Mouse (Mus musculus): ENCODE measurements around the gene Mov10. TPM values are rescaled to one million over a fixed set of nuclear protein-coding genes. Genes with fewer than 3 reads are reported as not detected.
"Not testable (repeated sequence)": the region's sequence is repeated elsewhere in the genome, so short reads cannot be mapped to it uniquely, and the experiment has no call there.

Gene Mov10
- total and polyA plus RNA-seq, 2 experiments from 2014 or later = 8.9 to 11.6 TPM

GRCm38 (mm10) chr3:104767141-104767540 is 51.2 kb downstream of the Mov10 start:
- no peaks in the 10 kb centered on the region for H3K4me1 ChIP-seq (ENCODE audit: insufficient read depth, low read length)
- H3K36me3 ChIP-seq (ENCODE audit: insufficient read depth, low read length) = no peaks in the 10 kb centered on the region
- no peaks in the 10 kb centered on the region for H3K9me3 ChIP-seq (ENCODE audit: low read length)
- 65% methylated on average over 2 of the region's 2 CpGs for WGBS
- no peak for DNase-seq (ENCODE audit: low spot score)
- H3K9ac ChIP-seq (replicated peaks; ENCODE audit: low read length) = no peak overlapping the region
- no peak for ATAC-seq
- no peak for TF ChIP-seq CTCF (IDR thresholded peaks at IDR 0.05; ENCODE audit: low read depth)
- no peak overlapping the region for H3K4me2 ChIP-seq (ENCODE audit: low read depth, low read length)
- no peak overlapping the region for H3K27ac ChIP-seq
- no peaks in the 10 kb centered on the region for H3K27me3 ChIP-seq (ENCODE audit: insufficient read depth, low read length)
- no peak overlapping the region for H3K4me3 ChIP-seq (ENCODE audit: low read length)

DNA sequence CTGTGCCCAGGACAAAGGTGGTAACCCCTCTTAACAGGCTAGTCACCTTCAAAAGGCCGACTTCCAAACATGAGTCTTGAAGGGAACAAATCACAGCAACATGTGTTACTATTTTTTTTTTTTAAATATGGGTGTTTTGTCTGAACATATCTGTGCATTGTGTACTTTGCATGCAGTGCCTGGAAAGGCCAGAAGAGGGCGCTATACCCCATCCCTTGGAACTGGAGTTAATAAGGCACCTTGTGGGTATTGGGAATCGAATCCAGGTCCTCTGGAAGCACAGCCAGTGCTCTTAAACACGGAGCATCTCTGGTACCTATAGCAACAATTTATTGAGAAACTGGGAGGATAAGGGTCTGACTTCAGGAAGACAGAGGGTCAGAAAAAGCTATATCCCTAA is 53.3 kb downstream of the Mov10 start:
- no peak overlapping the region for H3K4me2 ChIP-seq (ENCODE audit: low read depth, low read length)
- no peaks in the 10 kb centered on the region for H3K9me3 ChIP-seq (ENCODE audit: low read length)
- TF ChIP-seq CTCF (IDR thresholded peaks at IDR 0.05; ENCODE audit: low read depth) = peak; percentile 65
- H3K4me3 ChIP-seq (ENCODE audit: low read length) = no peak overlapping the region
- no peak for ATAC-seq
- no peak overlapping the region for H3K9ac ChIP-seq (replicated peaks; ENCODE audit: low read length)
- no peaks in the 10 kb centered on the region for H3K4me1 ChIP-seq (ENCODE audit: insufficient read depth, low read length)
- no peaks in the 10 kb centered on the region for H3K27me3 ChIP-seq (ENCODE audit: insufficient read depth, low read length)
- no peak for DNase-seq (ENCODE audit: low spot score)
- WGBS = 23% methylated on average over 4 of the region's 4 CpGs
- no peaks in the 10 kb centered on the region for H3K36me3 ChIP-seq (ENCODE audit: insufficient read depth, low read length)
- H3K27ac ChIP-seq = no peak overlapping the region

DNA sequence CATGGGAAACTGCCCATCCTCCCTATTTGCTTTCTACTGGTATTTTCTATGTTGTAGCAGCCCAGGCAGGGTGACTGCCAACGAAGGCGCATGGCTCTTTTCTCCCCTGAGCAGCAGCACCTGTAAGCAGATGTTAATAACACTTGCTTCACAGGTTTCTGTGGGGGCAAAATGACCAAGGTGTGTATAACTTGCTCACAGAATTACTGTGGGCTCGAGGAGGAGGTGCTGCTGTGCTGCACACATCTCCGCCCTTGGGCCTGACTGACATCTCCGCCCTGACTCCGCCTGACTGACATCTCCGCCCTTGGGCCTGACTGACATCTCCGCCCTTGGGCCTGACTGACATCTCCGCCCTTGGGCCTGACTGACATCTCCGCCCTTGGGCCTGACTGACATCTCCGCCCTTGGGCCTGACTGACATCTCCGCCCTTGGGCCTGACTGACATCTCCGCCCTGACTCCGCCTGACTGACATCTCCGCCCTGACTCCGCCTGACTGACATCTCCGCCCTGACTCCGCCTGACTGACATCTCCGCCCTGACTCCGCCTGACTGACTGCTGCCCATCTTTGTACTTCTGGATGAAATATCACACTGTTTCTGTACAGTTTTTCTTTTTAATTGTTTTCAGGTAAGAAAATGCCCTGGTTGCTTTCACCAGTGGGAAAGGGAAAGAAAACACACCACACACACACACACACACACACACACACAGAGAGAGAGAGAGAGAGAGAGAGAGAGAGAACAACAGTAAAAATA is 56.1 kb downstream of the Mov10 start:
- H3K4me2 ChIP-seq (ENCODE audit: low read depth, low read length); H3K27me3 ChIP-seq (ENCODE audit: insufficient read depth, low read length); H3K4me1 ChIP-seq (ENCODE audit: insufficient read depth, low read length); H3K36me3 ChIP-seq (ENCODE audit: insufficient read depth, low read length); H3K4me3 ChIP-seq (ENCODE audit: low read length); ATAC-seq; H3K9ac ChIP-seq (replicated peaks; ENCODE audit: low read length); DNase-seq (ENCODE audit: low spot score); H3K27ac ChIP-seq; H3K9me3 ChIP-seq (ENCODE audit: low read length): not testable (repeated sequence)
- 33% methylated on average over 18 of the region's 20 CpGs for WGBS

GRCm38 (mm10) chr3:104758869-104759268 is 59.5 kb downstream of the Mov10 start:
- Histone ChIP-seq H3K27ac (no peak overlapping the region), H3K27me3 (ENCODE audit: insufficient read depth, low read length) (no peaks in the 10 kb centered on the region), H3K9me3 (ENCODE audit: low read length) (no peaks in the 10 kb centered on the region), H3K4me1 (ENCODE audit: insufficient read depth, low read length) (no peaks in the 10 kb centered on the region), H3K4me2 (ENCODE audit: low read depth, low read length) (peak overlapping the region; percentile 61), H3K9ac (replicated peaks; ENCODE audit: low read length) (peak overlapping the region; percentile 50), H3K36me3 (ENCODE audit: insufficient read depth, low read length) (no peaks in the 10 kb centered on the region), H3K4me3 (ENCODE audit: low read length) (peak overlapping the region; percentile 37)
- 11% methylated on average over 5 of the region's 5 CpGs for WGBS
- ATAC-seq = peak; percentile 33; the same call in 1 of the 2 replicates
- TF ChIP-seq CTCF (IDR thresholded peaks at IDR 0.05; ENCODE audit: low read depth) = no peak
- DNase-seq (ENCODE audit: low spot score) = no peak

DNA sequence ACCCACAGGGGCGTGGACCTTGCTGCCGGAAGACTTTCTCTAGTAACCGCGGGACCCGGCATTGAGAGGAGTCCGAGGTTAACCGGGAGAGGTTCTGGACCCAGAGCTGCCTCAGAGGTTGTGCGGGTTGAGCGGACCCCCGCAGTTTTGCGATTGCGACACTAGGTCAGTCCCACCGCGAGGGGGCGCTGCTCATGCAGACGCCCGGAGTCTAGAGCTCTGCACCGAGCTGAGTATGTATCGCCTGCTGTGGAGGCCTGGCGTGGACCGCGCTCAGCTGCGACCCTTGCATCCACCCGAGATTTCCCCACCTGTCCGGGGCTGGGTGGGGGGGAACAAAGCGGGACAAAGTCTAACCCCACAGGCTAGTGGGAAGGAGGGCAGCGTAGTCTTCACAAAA is 60.0 kb downstream of the Mov10 start:
- peak; percentile 92 for ATAC-seq
- DNase-seq (ENCODE audit: low spot score) = peak; percentile 91
- no peaks in the 10 kb centered on the region for H3K9me3 ChIP-seq (ENCODE audit: low read length)
- no peaks in the 10 kb centered on the region for H3K36me3 ChIP-seq (ENCODE audit: insufficient read depth, low read length)
- H3K4me3 ChIP-seq (ENCODE audit: low read length) = peak overlapping the region; percentile 37
- peak overlapping the region; percentile 61 for H3K4me2 ChIP-seq (ENCODE audit: low read depth, low read length)
- H3K4me1 ChIP-seq (ENCODE audit: insufficient read depth, low read length) = no peaks in the 10 kb centered on the region
- peak overlapping the region; percentile 50 for H3K9ac ChIP-seq (replicated peaks; ENCODE audit: low read length)
- WGBS = 2% methylated on average over 27 of the region's 27 CpGs
- peak; percentile 89 for TF ChIP-seq CTCF (IDR thresholded peaks at IDR 0.05; ENCODE audit: low read depth)
- no peak overlapping the region for H3K27ac ChIP-seq
- no peaks in the 10 kb centered on the region for H3K27me3 ChIP-seq (ENCODE audit: insufficient read depth, low read length)

DNA sequence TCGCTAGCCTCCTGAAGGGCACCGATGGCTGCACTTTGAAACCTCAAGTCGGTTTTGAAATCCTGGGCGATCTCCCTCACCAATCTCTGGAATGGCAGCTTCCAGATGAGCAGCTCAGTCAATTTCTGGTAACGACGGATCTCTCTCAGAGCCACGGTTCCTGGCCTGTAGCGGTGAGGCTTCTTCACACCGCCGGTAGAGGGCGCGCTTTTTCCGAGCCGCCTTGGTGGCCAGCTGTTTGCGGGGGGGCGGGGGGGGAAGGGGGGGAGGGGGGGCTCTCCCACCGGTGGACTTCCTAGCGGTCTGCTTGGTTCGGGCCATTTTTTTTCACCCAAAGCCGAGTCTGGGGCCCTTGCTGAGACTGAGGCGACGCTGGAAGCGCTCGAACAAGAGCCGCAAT is 65.5 kb downstream of the Mov10 start:
- ATAC-seq; H3K9ac ChIP-seq (replicated peaks; ENCODE audit: low read length); H3K27ac ChIP-seq; H3K36me3 ChIP-seq (ENCODE audit: insufficient read depth, low read length); H3K27me3 ChIP-seq (ENCODE audit: insufficient read depth, low read length); H3K4me2 ChIP-seq (ENCODE audit: low read depth, low read length); H3K4me3 ChIP-seq (ENCODE audit: low read length); H3K9me3 ChIP-seq (ENCODE audit: low read length); H3K4me1 ChIP-seq (ENCODE audit: insufficient read depth, low read length): not testable (repeated sequence)
- WGBS = 15% methylated on average over 22 of the region's 25 CpGs
- peak; percentile 30 for DNase-seq (ENCODE audit: low spot score)
- TF ChIP-seq CTCF (IDR thresholded peaks at IDR 0.05; ENCODE audit: low read depth) = peak; percentile 41

Other genes starting within 250 kb of the Mov10 start
- 40.2 and 43.4 TPM in 2 replicates for gene Slc16a1, start 179.9 kb downstream of the Mov10 start, total RNA-seq (2014; rRNA removed)
- 21.8 and 22.6 TPM in 2 replicates for gene Slc16a1, start 179.9 kb downstream of the Mov10 start, polyA plus RNA-seq (2015; fragmentation: Nextera tagmentation; extraction: Ambion mirVana)
- gene Ppm1j, start 37.5 kb downstream of the Mov10 start, total RNA-seq (2014; rRNA removed) = 0.36 and 0.58 TPM in 2 replicates
- gene Ppm1j, start 37.5 kb downstream of the Mov10 start, polyA plus RNA-seq (2015; fragmentation: Nextera tagmentation; extraction: Ambion mirVana) = 0.99 and 1.9 TPM in 2 replicates
- 0.21 TPM in 1 of 2 replicates, not detected in the other for gene Fam19a3, start 36.7 kb downstream of the Mov10 start, total RNA-seq (2014; rRNA removed)
- not detected in 2 replicates for gene Fam19a3, start 36.7 kb downstream of the Mov10 start, polyA plus RNA-seq (2015; fragmentation: Nextera tagmentation; extraction: Ambion mirVana)
- 49.9 and 63.4 TPM in 2 replicates for gene Rhoc, start 30.2 kb downstream of the Mov10 start, total RNA-seq (2014; rRNA removed)
- gene Rhoc, start 30.2 kb downstream of the Mov10 start, polyA plus RNA-seq (2015; fragmentation: Nextera tagmentation; extraction: Ambion mirVana) = 54.8 and 55.7 TPM in 2 replicates
- gene St7l, start 45.4 kb upstream of the Mov10 start, total RNA-seq (2014; rRNA removed) = 18.9 and 28.9 TPM in 2 replicates
- gene St7l, start 45.4 kb upstream of the Mov10 start, polyA plus RNA-seq (2015; fragmentation: Nextera tagmentation; extraction: Ambion mirVana) = 30.3 and 31.3 TPM in 2 replicates
- gene Capza1, start 45.9 kb upstream of the Mov10 start, total RNA-seq (2014; rRNA removed) = 95.1 and 107 TPM in 2 replicates
- 98.4 and 99.5 TPM in 2 replicates for gene Capza1, start 45.9 kb upstream of the Mov10 start, polyA plus RNA-seq (2015; fragmentation: Nextera tagmentation; extraction: Ambion mirVana)
- gene Wnt2b, start 143.4 kb upstream of the Mov10 start, total RNA-seq (2014; rRNA removed) = 1.9 and 3.2 TPM in 2 replicates
- gene Wnt2b, start 143.4 kb upstream of the Mov10 start, polyA plus RNA-seq (2015; fragmentation: Nextera tagmentation; extraction: Ambion mirVana) = 0.56 and 0.88 TPM in 2 replicates
- 24.9 and 27.8 TPM in 2 replicates for gene Cttnbp2nl, start 234.6 kb upstream of the Mov10 start, total RNA-seq (2014; rRNA removed)
- 35.9 and 42.4 TPM in 2 replicates for gene Cttnbp2nl, start 234.6 kb upstream of the Mov10 start, polyA plus RNA-seq (2015; fragmentation: Nextera tagmentation; extraction: Ambion mirVana)
- not detected in 2 replicates for gene 4930564D02Rik, start 248.3 kb upstream of the Mov10 start, total RNA-seq (2014; rRNA removed)
- gene 4930564D02Rik, start 248.3 kb upstream of the Mov10 start, polyA plus RNA-seq (2015; fragmentation: Nextera tagmentation; extraction: Ambion mirVana) = not detected in 2 replicates

Measured in hindbrain, postnatal 0 days (tissue).